Mouse (Mus musculus) liver, adult 2 months (tissue): Measurements from ENCODE around the gene Gm5868.

Experiments
- CTCF ChIP-seq: fragments of 200-500 bp; IDR thresholded peaks from 2 replicates; pipeline ENCODE4 v1.5.1; 2011; ENCODE audit warnings: low read depth, low read length, control low read depth
- POLR2A ChIP-seq: fragments of 200-500 bp; IDR thresholded peaks from 2 replicates; pipeline ENCODE4 v1.6.1; 2011; ENCODE audit warnings: low read length, control low read depth; ENCODE audit not compliant: insufficient read depth; ENCODE audit errors: extremely low read depth

DNA sequence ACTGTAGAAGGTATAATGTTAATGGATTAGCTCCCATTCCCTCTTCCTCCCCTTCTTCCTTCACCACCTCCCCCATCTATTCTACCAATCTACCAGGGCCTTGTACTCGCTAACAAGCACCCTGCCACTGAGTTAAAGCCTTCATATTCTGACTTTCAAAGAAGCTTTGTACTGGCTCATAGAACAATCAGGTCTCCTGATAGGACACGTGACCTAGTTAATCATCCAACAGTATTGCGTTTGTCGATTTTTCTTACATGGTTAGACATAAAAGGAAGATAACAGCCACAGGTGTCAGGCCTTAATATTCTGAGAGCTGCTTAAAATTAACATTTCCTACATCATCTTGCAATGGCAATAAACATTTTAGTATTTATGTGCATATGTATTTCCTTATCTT is 15.8 kb upstream of the Gm5868 start:
- TF ChIP-seq CTCF (no peak), POLR2A (no peak)
